Mouse (Mus musculus) liver, embryonic 18 days (tissue): ENCODE results near the gene Pttg1ip. TPM values are rescaled to one million over a fixed set of nuclear protein-coding genes. Genes with fewer than 3 reads are reported as not detected.

Experiments
- polyA plus RNA-seq: library from polyadenylated mRNA; depleted of rRNA; stranded (reverse); fragments of >200 nt; gene quantifications from 2 replicates; pipeline ENCODE4 v1.2.3, GENCODE M21; 2012; rRNA removed

The Pttg1ip gene
- polyA plus RNA-seq, result 77.8 TPM in 2 replicates

GRCm38 (mm10) chr10:77581408-77582284 lies at the start of gene Pttg1ip:
Gene Pttg1ip, plus strand, starts transcription at chr10:77581720.

GRCm38 (mm10) chr10:77605908-77606826 lies 24.6 kb downstream of the Pttg1ip start, which contains the start of the genes Sumo3 and Gm49325:
Gene Sumo3, plus strand, starts transcription at chr10:77606097.
Gene Gm49325, plus strand, starts transcription at chr10:77606197.

GRCm38 (mm10) chr10:77622055-77622988 lies 40.8 kb downstream of the Pttg1ip start, which contains the start of gene Ube2g2:
Gene Ube2g2, plus strand, starts transcription at chr10:77622275.

Other genes starting within 250 kb of the Pttg1ip start
- gene Adarb1, start 163.4 kb upstream of the Pttg1ip start, polyA plus RNA-seq, result 1.7 TPM in 2 replicates
- gene Fam207a, start 65.9 kb upstream of the Pttg1ip start, polyA plus RNA-seq, result 9.8 and 10.5 TPM in 2 replicates
- gene Itgb2, start 51.5 kb upstream of the Pttg1ip start, polyA plus RNA-seq, result 25.0 and 31.3 TPM in 2 replicates
- 123 and 134 TPM in 2 replicates for gene Sumo3, start 24.4 kb downstream of the Pttg1ip start, polyA plus RNA-seq
- 0.16 TPM in 1 of 2 replicates, not detected in the other for gene Gm49325, start 24.5 kb downstream of the Pttg1ip start, polyA plus RNA-seq
- 22.9 and 27.2 TPM in 2 replicates for gene Ube2g2, start 40.6 kb downstream of the Pttg1ip start, polyA plus RNA-seq
- 0.10 and 0.12 TPM in 2 replicates for gene Tspear, start 104.8 kb downstream of the Pttg1ip start, polyA plus RNA-seq
- gene Gm19402, start 109.0 kb downstream of the Pttg1ip start, polyA plus RNA-seq, result not detected in 2 replicates
- not detected in 2 replicates for gene Gm9508, start 115.5 kb downstream of the Pttg1ip start, polyA plus RNA-seq
- gene Gm10272, start 124.9 kb downstream of the Pttg1ip start, polyA plus RNA-seq, result not detected in 2 replicates
- not detected in 2 replicates for gene Gm10024, start 129.7 kb downstream of the Pttg1ip start, polyA plus RNA-seq
- gene Gm10142, start 134.1 kb downstream of the Pttg1ip start, polyA plus RNA-seq, result not detected in 2 replicates
- gene Krtap12-1, start 138.9 kb downstream of the Pttg1ip start, polyA plus RNA-seq, result not detected in 2 replicates
- gene Gm10100, start 144.8 kb downstream of the Pttg1ip start, polyA plus RNA-seq, result not detected in 2 replicates
- gene Gm18596, start 160.9 kb downstream of the Pttg1ip start, polyA plus RNA-seq, result not detected in 2 replicates
- gene Gm9736, start 169.6 kb downstream of the Pttg1ip start, polyA plus RNA-seq, result not detected in 2 replicates
- not detected in 2 replicates for gene Gm3233, start 178.0 kb downstream of the Pttg1ip start, polyA plus RNA-seq
- gene Gm3238, start 189.6 kb downstream of the Pttg1ip start, polyA plus RNA-seq, result not detected in 2 replicates
- gene Gm7138, start 195.2 kb downstream of the Pttg1ip start, polyA plus RNA-seq, result not detected in 2 replicates
- gene Gm3250, start 200.8 kb downstream of the Pttg1ip start, polyA plus RNA-seq, result not detected in 2 replicates
- not detected in 2 replicates for gene Gm7137, start 206.5 kb downstream of the Pttg1ip start, polyA plus RNA-seq
- gene Gm9639, start 213.4 kb downstream of the Pttg1ip start, polyA plus RNA-seq, result not detected in 2 replicates
- not detected in 2 replicates for gene Gm19668, start 217.4 kb downstream of the Pttg1ip start, polyA plus RNA-seq
- not detected in 2 replicates for gene Gm9507, start 230.1 kb downstream of the Pttg1ip start, polyA plus RNA-seq
- gene Gm2696, start 233.0 kb downstream of the Pttg1ip start, polyA plus RNA-seq, result not detected in 2 replicates
- gene Krtap10-4, start 245.4 kb downstream of the Pttg1ip start, polyA plus RNA-seq, result not detected in 2 replicates